Mouse (Mus musculus): ENCODE results near the gene Atp6v1a.

Atp6v1a gene

GRCm38 (mm10) chr16:44139536-44140185 is at the start of gene Atp6v1a, which contains the start of gene Naa50:
TSS of gene Atp6v1a (minus strand) at chr16:44139705.
TSS of gene Naa50 (plus strand) at chr16:44139830.
- DNase-seq, result peak; percentile 85 to 94

DNA sequence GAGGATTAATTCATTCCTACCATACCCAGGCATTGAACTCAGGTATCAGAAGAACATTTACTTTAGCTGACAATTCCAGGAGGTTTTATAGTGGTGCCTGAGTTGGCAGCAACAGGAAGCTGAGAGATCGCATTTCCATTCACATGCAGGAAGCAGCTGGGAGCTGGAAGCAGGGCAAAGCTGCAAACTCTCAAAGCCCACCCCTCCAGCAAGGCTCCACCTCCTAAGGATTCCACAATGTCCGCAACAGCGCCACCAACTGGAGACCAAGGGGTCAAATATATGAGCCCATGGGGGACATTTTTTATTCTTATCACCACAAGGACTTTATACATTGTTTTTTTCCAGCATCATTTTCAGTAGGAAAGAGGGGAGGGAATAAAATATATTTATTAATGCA is 49.3 kb upstream of the Atp6v1a start:
- DNase-seq, result no peak

DNA sequence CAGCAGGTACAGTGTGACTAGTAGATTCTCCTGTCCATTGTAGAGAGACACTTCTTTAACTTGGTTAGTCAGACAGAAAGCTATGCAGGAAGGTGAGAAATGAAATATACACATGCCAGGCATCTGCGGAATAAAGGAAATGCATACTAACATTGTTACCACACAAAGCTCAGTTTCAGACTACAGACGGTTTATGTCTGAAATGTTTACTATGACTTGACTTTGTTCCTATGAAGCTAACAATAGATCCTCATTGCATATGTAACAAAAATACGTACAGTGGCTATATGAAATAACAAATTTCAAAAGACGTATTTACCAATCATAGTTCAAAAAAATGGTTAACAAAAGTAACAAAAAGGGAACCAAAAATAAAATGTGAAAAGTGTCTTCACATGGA is 47.7 kb upstream of the Atp6v1a start:
- DNase-seq, result no peak

- DNase-seq, result no peak
Measured at GRCm38 (mm10) chr16:44184769-44185168, 45.3 kb upstream of the Atp6v1a start.

DNA sequence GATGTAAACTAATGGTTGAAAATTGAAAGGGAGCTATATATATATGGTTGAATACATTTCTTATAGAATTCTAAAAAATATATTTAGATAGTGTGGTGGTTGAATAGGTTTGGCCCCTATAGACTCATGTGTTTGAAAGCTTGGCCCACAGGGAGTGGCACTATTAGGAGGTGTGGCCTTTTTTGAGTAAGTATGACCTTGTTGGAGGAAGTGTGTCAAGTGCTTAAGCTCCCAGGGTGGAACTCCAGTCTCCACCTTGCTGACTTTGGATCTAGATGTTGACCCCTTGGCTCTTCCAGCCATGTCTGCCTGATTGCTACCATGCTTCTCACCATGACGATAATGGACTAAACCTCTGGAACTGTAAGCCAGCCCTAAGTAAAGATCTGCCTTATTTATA is 43.1 kb upstream of the Atp6v1a start:
- no peak for DNase-seq

GRCm38 (mm10) chr16:44178555-44178954 is 39.0 kb upstream of the Atp6v1a start:
- no peak for DNase-seq

- no peak for DNase-seq
Measured at GRCm38 (mm10) chr16:44176511-44176910, 37.0 kb upstream of the Atp6v1a start.

- no peak for DNase-seq
Measured at GRCm38 (mm10) chr16:44175001-44175400, 35.5 kb upstream of the Atp6v1a start.

DNA sequence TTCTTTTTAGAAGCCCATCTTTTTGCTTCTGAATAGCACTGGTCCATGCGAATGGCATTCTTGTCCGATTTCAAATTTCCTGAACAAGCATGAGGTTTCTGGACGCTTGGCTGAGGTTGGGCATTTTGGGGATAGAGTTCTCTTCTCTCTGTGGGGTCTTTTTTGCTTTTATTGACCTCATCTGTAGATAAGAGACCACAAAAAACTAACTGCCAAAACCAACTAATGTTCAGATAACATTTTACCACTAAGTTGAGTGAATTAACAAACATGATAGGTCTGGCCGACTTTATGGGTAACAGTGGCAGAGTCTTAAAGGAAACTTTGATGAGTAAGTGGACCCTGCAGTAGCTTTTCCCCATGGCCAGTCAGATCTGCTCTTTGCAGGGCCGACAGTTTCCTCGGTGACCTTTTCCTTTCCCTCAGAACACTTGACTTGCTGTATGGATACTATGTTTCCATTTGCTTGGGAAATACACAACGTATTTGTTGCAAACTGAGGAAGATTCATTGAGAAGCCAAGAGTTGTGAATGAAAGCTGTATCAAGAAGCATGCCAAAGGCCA is 34.5 kb upstream of the Atp6v1a start:
- DNase-seq, result no peak

- peak; percentile 57 to 75 for DNase-seq
Measured at GRCm38 (mm10) chr16:44173155-44173941, 33.8 kb upstream of the Atp6v1a start, which contains the start of gene Usf3. TSS of gene Usf3 (plus strand) at chr16:44173246.

- peak; percentile 96 to 100 for DNase-seq
Measured at GRCm38 (mm10) chr16:44172297-44173154, 33.0 kb upstream of the Atp6v1a start.

- no peak for DNase-seq
Measured at GRCm38 (mm10) chr16:44168990-44169389, 29.5 kb upstream of the Atp6v1a start.

GRCm38 (mm10) chr16:44165182-44165581 is 25.7 kb upstream of the Atp6v1a start:
- DNase-seq, result no peak

- no peak for DNase-seq
Measured at GRCm38 (mm10) chr16:44163831-44164230, 24.3 kb upstream of the Atp6v1a start.

GRCm38 (mm10) chr16:44159325-44159724 is 19.8 kb upstream of the Atp6v1a start:
- DNase-seq, result no peak

- no peak for DNase-seq
Measured at GRCm38 (mm10) chr16:44154497-44155057, 15.1 kb upstream of the Atp6v1a start.

DNA sequence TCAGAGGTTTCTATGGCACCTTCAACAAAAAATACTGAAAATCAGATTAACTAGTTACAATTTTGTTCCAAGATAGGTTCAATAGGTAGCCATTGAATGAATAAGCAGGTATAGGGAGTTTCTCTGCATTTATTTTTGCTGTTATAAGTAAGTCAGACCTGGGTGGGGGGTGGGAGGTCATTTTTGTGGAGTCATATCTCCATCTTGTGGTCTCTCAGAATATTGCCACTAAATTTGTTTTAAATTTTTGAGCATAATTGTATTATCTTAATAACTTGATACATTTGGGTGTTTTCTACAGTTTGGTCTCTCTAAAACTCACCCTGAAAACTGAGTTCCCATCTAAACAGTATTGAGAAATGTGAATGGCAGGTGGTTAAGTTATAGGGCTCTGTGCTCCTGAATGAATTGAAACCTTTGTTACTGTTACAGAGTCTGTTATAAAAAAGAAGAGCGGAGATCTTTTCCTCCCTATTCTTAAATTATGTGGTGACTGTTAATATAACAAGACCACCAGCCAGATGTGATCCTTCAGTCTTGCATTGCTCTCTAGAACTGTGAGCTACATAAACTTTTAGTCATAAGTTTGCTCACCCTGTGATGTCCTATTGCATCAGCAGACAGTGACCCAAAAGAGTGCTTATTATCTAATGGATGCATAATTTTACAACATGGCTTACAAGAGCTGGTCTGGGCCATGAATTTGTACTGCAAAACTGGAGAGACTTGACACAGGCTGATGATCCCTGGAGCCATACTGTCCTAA is 9.7 kb upstream of the Atp6v1a start:
- DNase-seq, result no peak

- DNase-seq, result peak in 1 of 2 experiments; percentile 18
Measured at GRCm38 (mm10) chr16:44141483-44141882, 2.0 kb upstream of the Atp6v1a start.

DNA sequence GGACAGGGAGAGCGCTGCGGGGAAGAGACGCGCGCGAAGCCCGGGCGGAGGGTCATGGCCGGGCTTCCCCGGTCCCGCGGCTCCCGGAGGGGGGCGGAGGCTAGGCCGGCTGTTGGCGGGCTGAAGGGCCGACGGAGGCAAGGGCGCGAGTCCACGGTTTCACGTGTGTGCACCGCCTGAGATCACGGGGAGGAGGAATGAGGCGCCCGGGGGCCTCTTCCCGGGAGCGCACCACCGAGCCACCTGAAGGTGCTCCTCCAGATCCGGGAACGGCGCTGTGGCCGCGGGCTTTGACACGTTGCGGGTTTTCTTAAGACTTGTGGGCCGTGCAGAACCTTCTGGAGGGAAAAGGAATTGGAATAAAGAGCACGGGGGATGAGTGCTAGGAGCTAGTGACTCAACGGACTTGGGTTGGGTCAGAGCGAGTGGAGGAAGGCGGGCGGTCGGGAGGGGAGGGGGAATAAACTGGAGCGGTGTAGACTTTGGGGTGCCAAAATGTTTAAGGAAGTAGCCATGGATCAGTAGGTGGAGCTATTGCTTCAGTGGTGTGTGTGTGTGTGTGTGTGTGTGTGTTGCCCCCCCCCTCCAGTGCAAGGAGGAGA is 782 bp upstream of the Atp6v1a start:
- peak; percentile 73 to 82 for DNase-seq

DNA sequence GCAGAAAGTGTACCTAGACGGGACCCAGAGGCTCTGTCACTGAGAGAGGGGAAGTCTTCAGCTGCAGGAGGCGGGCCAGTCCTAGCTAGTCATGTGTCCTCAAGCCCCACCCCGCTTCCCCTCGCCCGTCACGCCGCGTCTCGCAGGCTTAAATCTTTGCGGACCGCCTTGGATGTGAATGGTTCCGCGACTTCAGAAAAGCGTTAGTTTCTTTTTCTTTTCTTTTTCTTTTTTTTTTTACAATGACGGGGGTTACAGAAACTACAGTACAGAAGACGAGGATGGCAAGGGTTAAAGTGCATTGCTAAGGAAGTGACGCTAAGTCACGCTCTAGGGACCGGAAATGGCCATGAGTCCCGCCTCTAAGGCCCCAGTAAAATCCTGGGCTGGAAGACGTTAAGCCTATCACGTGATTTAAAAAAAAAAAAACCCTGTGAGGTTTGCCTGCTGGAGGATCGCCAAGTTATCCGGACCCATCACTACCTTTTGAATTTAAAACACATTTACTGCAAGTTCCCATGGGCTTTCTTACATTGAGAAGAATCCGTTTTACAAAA is 448 bp downstream of the Atp6v1a start:
- DNase-seq, result peak; percentile 86 to 92
